Mouse (Mus musculus) forebrain, embryonic 14.5 days (tissue): ENCODE data around the gene Abcd1. TPM values are rescaled to one million over a fixed set of nuclear protein-coding genes. Genes with fewer than 3 reads are reported as not detected.
A peak's percentile ranks its signal among the peaks of the same experiment; 100 is the strongest.

Experiments
- ATAC-seq: fragments of 200-750 bp; cut with Nextera tagmentation; 2 replicates; pipeline ENCODE4 v1.8.0; 2017; ENCODE audit warnings: mild to moderate bottlenecking, moderate library complexity
- DNase-seq: peaks from one replicate; pipeline ENCODE4 v3.0.0-alpha.2; 2015; ENCODE audit warnings: low spot score
- H3K27ac ChIP-seq: fragments of 300-500 bp; sonication (generic); 2 replicates; pipeline ENCODE4 v1.5.1; 2014; ENCODE audit warnings: low read depth, mild to moderate bottlenecking, control low read depth, low read length, moderate library complexity
- H3K27me3 ChIP-seq: fragments of 300-500 bp; sonication (generic); replicated peaks from 2 replicates; pipeline ENCODE4 v1.6.1; 2014; ENCODE audit warnings: low read length, control low read depth, mixed read lengths; ENCODE audit not compliant: control insufficient read depth, insufficient read depth
- H3K36me3 ChIP-seq: fragments of 300-500 bp; sonication (generic); 2 replicates; pipeline ENCODE4 v1.6.1; 2014; ENCODE audit warnings: low read length, control low read depth; ENCODE audit not compliant: control insufficient read depth, insufficient read depth
- H3K4me1 ChIP-seq: fragments of 300-500 bp; sonication (generic); 2 replicates; pipeline ENCODE4 v1.6.1; 2014; ENCODE audit warnings: antibody characterized with exemption, low read length, control low read depth; ENCODE audit not compliant: control insufficient read depth, insufficient read depth
- H3K4me2 ChIP-seq: fragments of 300-500 bp; sonication (generic); 2 replicates; pipeline ENCODE4 v1.6.1; 2014; ENCODE audit warnings: mild to moderate bottlenecking, control low read depth, low read length
- H3K4me3 ChIP-seq: fragments of 300-500 bp; sonication (generic); 2 replicates; pipeline ENCODE4 v1.5.1; 2014; ENCODE audit warnings: low read depth, low read length, control low read depth
- H3K9ac ChIP-seq: fragments of 300-500 bp; sonication (generic); 2 replicates; pipeline ENCODE4 v1.6.1; 2014; ENCODE audit warnings: mild to moderate bottlenecking, low read length, control low read depth, moderate library complexity
- H3K9me3 ChIP-seq: fragments of 300-500 bp; sonication (generic); replicated peaks from 2 replicates; pipeline ENCODE4 v1.6.1; 2016; ENCODE audit warnings: low read length, control low read depth, mixed read lengths; ENCODE audit not compliant: control insufficient read depth
- WGBS: fragments of 180-500 bp; shearing (Covaris S2); extraction: QIAGEN DNeasy Blood & Tissue Kit; methylation state at CpG from one replicate; pipeline ENCODE4 v1.1.7; 2014; 5-methylcytosine and 5-hydroxymethylcytosine counted together
- polyA plus RNA-seq: library from polyadenylated mRNA; unstranded; fragments of >200 nt; fragmentation: Nextera tagmentation; extraction: Ambion mirVana; gene quantifications from 2 replicates; pipeline ENCODE4 v1.2.1, GENCODE M21; 2014

Gene Abcd1
- polyA plus RNA-seq, 1 experiment from 2014 or later = 7.3 TPM

- Histone ChIP-seq H3K4me3 (no peak overlapping the region), H3K4me1 (no peaks in the 10 kb centered on the region), H3K27ac (no peak overlapping the region), H3K27me3 (no peaks in the 10 kb centered on the region), H3K36me3 (peaks cover 61% of the 10 kb centered on the region), H3K9ac (no peak overlapping the region), H3K4me2 (no peak overlapping the region), H3K9me3 (no peaks in the 10 kb centered on the region)
- DNase-seq (no peak), ATAC-seq (no peak)
These were observed 31.4 kb upstream of the Abcd1 start for GRCm38 (mm10) chrX:73684978-73685377.

DNA sequence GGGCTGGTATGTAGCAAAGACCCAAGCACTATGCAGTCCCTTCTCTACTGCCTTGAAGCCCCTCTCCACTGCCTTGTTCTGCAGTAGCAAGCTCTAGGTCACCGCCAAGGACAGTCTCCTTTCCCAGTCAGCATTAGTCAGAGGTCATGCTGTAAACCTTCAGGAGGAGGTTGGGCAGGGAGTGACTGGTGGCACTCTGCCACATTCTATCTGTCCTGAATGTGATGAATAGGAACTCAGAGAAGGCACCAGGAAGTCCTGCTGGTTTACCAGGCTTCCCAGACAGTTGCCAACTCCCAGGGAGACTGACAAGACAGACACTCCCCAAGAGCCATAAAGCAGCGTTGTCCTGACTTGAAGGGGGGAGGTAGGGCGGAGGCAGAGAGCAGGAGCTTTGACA lies 30.8 kb upstream of the Abcd1 start:
- H3K4me3 ChIP-seq = no peak overlapping the region
- H3K27ac ChIP-seq = no peak overlapping the region
- DNase-seq = no peak
- no peak overlapping the region for H3K4me2 ChIP-seq
- no peak for ATAC-seq
- no peak overlapping the region for H3K9ac ChIP-seq
- H3K4me1 ChIP-seq = no peaks in the 10 kb centered on the region
- 80% methylated on average over 3 of the region's 3 CpGs for WGBS
- H3K27me3 ChIP-seq = no peaks in the 10 kb centered on the region
- H3K9me3 ChIP-seq = no peaks in the 10 kb centered on the region
- peaks cover 54% of the 10 kb centered on the region for H3K36me3 ChIP-seq

GRCm38 (mm10) chrX:73690917-73691629 lies 25.3 kb upstream of the Abcd1 start:
- Histone ChIP-seq H3K9ac (no peak overlapping the region), H3K4me3 (no peak overlapping the region), H3K9me3 (no peaks in the 10 kb centered on the region), H3K4me2 (no peak overlapping the region), H3K36me3 (peaks cover 24% of the 10 kb centered on the region), H3K27me3 (no peaks in the 10 kb centered on the region), H3K27ac (no peak overlapping the region), H3K4me1 (no peaks in the 10 kb centered on the region)
- DNase-seq (peak; percentile 48), ATAC-seq (peak; percentile 46; the same call in 1 of the 2 replicates)
- 77% methylated on average over 5 of the region's 5 CpGs for WGBS

DNA sequence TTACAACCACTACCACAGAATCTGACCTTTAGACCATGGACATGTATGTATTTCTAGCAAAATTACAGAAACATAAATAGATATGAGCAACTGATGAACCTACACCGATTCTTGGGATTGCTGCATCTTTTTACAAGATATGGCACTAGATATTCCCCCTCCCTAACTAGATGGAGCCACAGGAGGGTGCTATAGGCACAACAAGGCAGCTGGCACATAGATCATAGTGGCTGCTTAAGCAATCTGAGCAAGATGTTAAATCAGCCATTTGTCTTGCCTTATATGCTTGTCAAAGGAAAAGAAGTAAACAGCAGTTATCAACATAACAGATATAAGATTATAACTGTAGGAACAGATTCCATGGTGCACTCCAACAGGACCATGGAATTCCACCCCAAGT lies 15.9 kb upstream of the Abcd1 start:
- ATAC-seq = no peak
- Histone ChIP-seq H3K9me3 (no peaks in the 10 kb centered on the region), H3K4me1 (no peaks in the 10 kb centered on the region), H3K4me2 (no peak overlapping the region), H3K4me3 (no peak overlapping the region), H3K36me3 (0 out of 2 replicates have a peak, but pooled peaks cover 3% of the 10 kb centered on the region), H3K27me3 (no peaks in the 10 kb centered on the region), H3K9ac (no peak overlapping the region), H3K27ac (no peak overlapping the region)
- peak; percentile 17 for DNase-seq
- 79% methylated on average over 1 of the region's 1 CpGs for WGBS

GRCm38 (mm10) chrX:73715476-73716108 lies 805 bp upstream of the Abcd1 start:
- Histone ChIP-seq H3K4me1 (peaks cover 10% of the 10 kb centered on the region; the same call in 1 of the 2 replicates), H3K27ac (0 out of 2 replicates have a peak overlapping the region, but pooled peaks have one; percentile 3), H3K27me3 (no peaks in the 10 kb centered on the region), H3K4me2 (peak overlapping the region; percentile 64), H3K9ac (peak overlapping the region; percentile 60), H3K36me3 (peaks cover 3% of the 10 kb centered on the region; the same call in 1 of the 2 replicates), H3K4me3 (peak overlapping the region; percentile 44), H3K9me3 (no peaks in the 10 kb centered on the region)
- DNase-seq (no peak), ATAC-seq (no peak; the same call in none of the 2 replicates)
- WGBS = 35% methylated on average over 21 of the region's 21 CpGs

- 40% methylated on average over 28 of the region's 30 CpGs for WGBS
- H3K9ac ChIP-seq = peak overlapping the region; percentile 60
- H3K9me3 ChIP-seq = no peaks in the 10 kb centered on the region
- H3K4me3 ChIP-seq = peak overlapping the region; percentile 44
- peaks cover 10% of the 10 kb centered on the region; the same call in 1 of the 2 replicates for H3K4me1 ChIP-seq
- no peak for ATAC-seq
- peak overlapping the region; percentile 52; the same call in 1 of the 2 replicates for H3K27ac ChIP-seq
- peak overlapping the region; percentile 64 for H3K4me2 ChIP-seq
- peaks cover 3% of the 10 kb centered on the region; the same call in 1 of the 2 replicates for H3K36me3 ChIP-seq
- H3K27me3 ChIP-seq = no peaks in the 10 kb centered on the region
- DNase-seq = no peak
These were observed 530 bp downstream of the Abcd1 start for GRCm38 (mm10) chrX:73716709-73717545.

GRCm38 (mm10) chrX:73717667-73718066 lies 1.3 kb downstream of the Abcd1 start:
- no peaks in the 10 kb centered on the region for H3K9me3 ChIP-seq
- peak overlapping the region; percentile 64 for H3K4me2 ChIP-seq
- ATAC-seq (no peak), DNase-seq (no peak)
- 76% methylated on average over 11 of the region's 11 CpGs for WGBS
- H3K4me3 ChIP-seq = 0 out of 2 replicates have a peak overlapping the region, but pooled peaks have one; percentile 44
- no peaks in the 10 kb centered on the region for H3K36me3 ChIP-seq
- H3K27ac ChIP-seq = no peak overlapping the region
- H3K4me1 ChIP-seq = peaks cover 10% of the 10 kb centered on the region; the same call in 1 of the 2 replicates
- H3K27me3 ChIP-seq = no peaks in the 10 kb centered on the region
- H3K9ac ChIP-seq = peak overlapping the region; percentile 60; the same call in 1 of the 2 replicates

DNA sequence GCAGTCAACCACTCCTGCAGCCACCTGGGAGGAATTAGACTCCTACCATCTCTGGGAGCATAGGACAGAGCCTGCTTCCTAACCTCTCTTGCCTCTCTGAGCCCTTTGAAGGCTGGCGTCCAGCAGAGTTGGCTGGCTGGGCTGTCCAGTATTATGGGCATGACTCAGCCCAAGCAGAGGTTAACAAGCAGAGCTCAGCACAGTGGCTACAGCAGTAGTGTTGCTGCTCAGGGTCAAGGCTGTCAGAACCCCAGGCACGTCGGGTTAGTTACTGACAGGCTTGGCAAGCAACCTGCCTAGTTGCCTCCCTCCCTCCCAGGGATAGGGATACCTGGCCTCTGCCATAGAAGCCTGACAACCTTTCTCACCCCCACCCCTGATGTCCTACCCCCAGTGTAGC lies 1.9 kb downstream of the Abcd1 start:
- Histone ChIP-seq H3K4me2 (peak overlapping the region; percentile 12; the same call in 1 of the 2 replicates), H3K27me3 (no peaks in the 10 kb centered on the region), H3K27ac (no peak overlapping the region), H3K9me3 (no peaks in the 10 kb centered on the region), H3K36me3 (no peaks in the 10 kb centered on the region), H3K4me3 (no peak overlapping the region), H3K4me1 (peaks cover 10% of the 10 kb centered on the region; the same call in 1 of the 2 replicates), H3K9ac (0 out of 2 replicates have a peak overlapping the region, but pooled peaks have one; percentile 17)
- 56% methylated on average over 3 of the region's 3 CpGs for WGBS
- ATAC-seq = no peak
- no peak for DNase-seq
